8 mouse cellular contexts compared by ENCODE assay signal in genomic region chr11:61155727-61156126, GRCm38 (mm10). TPM values are rescaled to one million over a fixed set of nuclear protein-coding genes. Genes with fewer than 3 reads are reported as not detected.
DNase-seq lines count a peak whose midpoint lies in the region; ATAC-seq lines count a peak whose summit lies in the region.

No protein-coding gene starts in this region.

- intact Hi-C loops in gastrocnemius, postnatal 36 days (cut with DNase I): loop anchor here (2.0 kb wide), 1 partner anchor 51 kb away; no protein-coding TSS in a partner anchor

- DNase-seq in gastrocnemius, postnatal 10 days: peak; percentile 28
- no peak for DNase-seq in gastrocnemius, postnatal 36 days
- DNase-seq in spleen, adult 18-20 months: peak; percentile 45 to 72
- no peak for DNase-seq in spleen, adult 12 weeks (ENCODE audit: low spot score)
- DNase-seq in kidney, postnatal 10 days: peak; percentile 56
- DNase-seq in testis, postnatal 10 days (ENCODE audit: low spot score): no peak

- ATAC-seq in neutrophil, adult 5-6 weeks (ENCODE audit: extremely low read depth, insufficient number of reproducible peaks, low FRiP score, poor library complexity, severe bottlenecking): peak; percentile 59
- ATAC-seq in erythroid progenitor cell, adult 5-6 weeks (replicated peaks; ENCODE audit: low FRiP score, poor library complexity, severe bottlenecking): no peak

RNA-seq across cellular contexts. Expression of gene Usp22, which starts 19.1 kb away (rescaled TPM):
- 10 to 100 TPM; 28.1 to 39.3 TPM for total RNA-seq in gastrocnemius, postnatal 10 days (2021)
- total RNA-seq in gastrocnemius, postnatal 36 days (2021): 10 to 100 TPM; 13.1 to 18.6 TPM
- total RNA-seq in neutrophil, adult 5-6 weeks (2017): 55.9 and 94.3 TPM in 2 replicates
- 4.2 and 4.7 TPM in 2 replicates for total RNA-seq in erythroid progenitor cell, adult 5-6 weeks (2015; ENCODE audit: low replicate concordance)
- total RNA-seq in erythroid progenitor cell, adult 5-6 weeks (2017; ENCODE audit: low replicate concordance): 7.7 and 17.5 TPM in 2 replicates

RNA-seq across cellular contexts. Expression of gene Tnfrsf13b, which starts 29.2 kb away (rescaled TPM):
- 1 to 10 TPM in 1 of 2 experiments, under 1 TPM in 1; 0.61 to 1.2 TPM for total RNA-seq in gastrocnemius, postnatal 10 days (2021)
- under 1 TPM; 0.30 to 0.43 TPM for total RNA-seq in gastrocnemius, postnatal 36 days (2021)
- 162 and 169 TPM in 2 replicates for total RNA-seq in neutrophil, adult 5-6 weeks (2017)
- total RNA-seq in erythroid progenitor cell, adult 5-6 weeks (2015; ENCODE audit: low replicate concordance): 7.1 and 15.1 TPM in 2 replicates
- total RNA-seq in erythroid progenitor cell, adult 5-6 weeks (2017; ENCODE audit: low replicate concordance): 4.0 and 6.5 TPM in 2 replicates

RNA-seq across cellular contexts. Expression of gene Aldh3a1, which starts 51.6 kb away (rescaled TPM):
- total RNA-seq in gastrocnemius, postnatal 10 days (2021): under 1 TPM; 0.23 to 0.34 TPM
- total RNA-seq in gastrocnemius, postnatal 36 days (2021): under 1 TPM; 0.15 to 0.47 TPM
- total RNA-seq in neutrophil, adult 5-6 weeks (2017): 0.93 TPM in 1 of 2 replicates, not detected in the other
- total RNA-seq in erythroid progenitor cell, adult 5-6 weeks (2015; ENCODE audit: low replicate concordance): not detected in 2 replicates
- total RNA-seq in erythroid progenitor cell, adult 5-6 weeks (2017; ENCODE audit: low replicate concordance): not detected in 2 replicates

Comparison
In these comparisons a context has a peak if more than half of its experiments do, and no peak if none do; other contexts are left out.
1. DNase-seq: peak in gastrocnemius, postnatal 10 days (single experiment), spleen, adult 18-20 months (2 of 2) and kidney, postnatal 10 days (single experiment); none in gastrocnemius, postnatal 36 days (0 of 2), spleen, adult 12 weeks (single experiment) and testis, postnatal 10 days (single experiment).
2. RNA of gene Tnfrsf13b, which starts 29.2 kb away (total RNA-seq): 162 to 169 TPM in neutrophil, adult 5-6 weeks; 4.0 to 15.1 TPM in erythroid progenitor cell, adult 5-6 weeks, 0.61 to 1.2 TPM in gastrocnemius, postnatal 10 days and 0.30 to 0.43 TPM in gastrocnemius, postnatal 36 days; every median in the first group is over 10 times any median in the second.